Mouse (Mus musculus) splenic B cell, adult 2 months (primary cell): Measurements from ENCODE around the gene Zbtb22.
"Not testable (repeated sequence)": the region's sequence is repeated elsewhere in the genome, so short reads cannot be mapped to it uniquely, and the experiment has no call there.

ENCODE experiments used
- DNase-seq: peaks from one replicate; pipeline ENCODE4 v3.0.0-alpha.2; 2011; ENCODE audit warnings: low read depth, low spot score
- H3K27me3 ChIP-seq: 2 replicates; pipeline ENCODE4 v1.6.1; 2012; ENCODE audit warnings: mild to moderate bottlenecking, low read length, moderate library complexity, mixed read lengths; ENCODE audit not compliant: control insufficient read depth, poor library complexity, insufficient read depth, severe bottlenecking
- H3K36me3 ChIP-seq: 2 replicates; pipeline ENCODE4 v1.6.1; 2012; ENCODE audit warnings: mild to moderate bottlenecking, low read length, moderate library complexity, mixed read lengths; ENCODE audit not compliant: control insufficient read depth, poor library complexity, insufficient read depth, severe bottlenecking

Zbtb22 gene

GRCm38 (mm10) chr17:33915671-33916250, at the start of gene Zbtb22, which contains the start of gene Tapbp:
TSS of gene Zbtb22 (plus strand) at chr17:33915904.
TSS of gene Tapbp (plus strand) at chr17:33915899.
- Histone ChIP-seq H3K36me3 (peaks cover 14% of the 10 kb centered on the region), H3K27me3 (no peaks in the 10 kb centered on the region)
- DNase-seq = peak; percentile 97

GRCm38 (mm10) chr17:33873537-33873936, 42.2 kb upstream of the Zbtb22 start, which contains the start of gene Gm7029:
TSS of gene Gm7029 (plus strand) at chr17:33873837.
- H3K27me3 ChIP-seq, H3K36me3 ChIP-seq, DNase-seq: not testable (repeated sequence)

GRCm38 (mm10) chr17:33874411-33874810, 41.3 kb upstream of the Zbtb22 start:
- no peak for DNase-seq
- Histone ChIP-seq H3K27me3 (no peaks in the 10 kb centered on the region), H3K36me3 (no peaks in the 10 kb centered on the region)

GRCm38 (mm10) chr17:33875797-33876196, 39.9 kb upstream of the Zbtb22 start:
- peak; percentile 21 for DNase-seq
- not testable (repeated sequence) for H3K36me3 ChIP-seq, H3K27me3 ChIP-seq

GRCm38 (mm10) chr17:33884320-33884719, 31.4 kb upstream of the Zbtb22 start:
- not testable (repeated sequence) for DNase-seq, H3K36me3 ChIP-seq, H3K27me3 ChIP-seq

GRCm38 (mm10) chr17:33887802-33888201, 27.9 kb upstream of the Zbtb22 start:
- H3K36me3 ChIP-seq, DNase-seq: not testable (repeated sequence)

GRCm38 (mm10) chr17:33888230-33888629, 27.5 kb upstream of the Zbtb22 start:
- not testable (repeated sequence) for H3K27me3 ChIP-seq, DNase-seq, H3K36me3 ChIP-seq

More at GRCm38 (mm10) chr17:33887802-33888201, 27.9 kb upstream of the Zbtb22 start:
- not testable (repeated sequence) for H3K27me3 ChIP-seq

GRCm38 (mm10) chr17:33889941-33890532, 25.7 kb upstream of the Zbtb22 start:
- not testable (repeated sequence) for H3K36me3 ChIP-seq, DNase-seq, H3K27me3 ChIP-seq

- peak; percentile 100 for DNase-seq
- Histone ChIP-seq H3K36me3 (no peaks in the 10 kb centered on the region), H3K27me3 (no peaks in the 10 kb centered on the region)
Measured at GRCm38 (mm10) chr17:33890533-33891059, 25.1 kb upstream of the Zbtb22 start, which contains the start of gene Kifc1. TSS of gene Kifc1 (minus strand) at chr17:33890661.

GRCm38 (mm10) chr17:33891357-33891756, 24.3 kb upstream of the Zbtb22 start:
- H3K27me3 ChIP-seq = no peaks in the 10 kb centered on the region
- H3K36me3 ChIP-seq = no peaks in the 10 kb centered on the region
- DNase-seq = no peak

GRCm38 (mm10) chr17:33891892-33892291, 23.8 kb upstream of the Zbtb22 start:
- not testable (repeated sequence) for DNase-seq, H3K36me3 ChIP-seq, H3K27me3 ChIP-seq

- Histone ChIP-seq H3K27me3 (no peaks in the 10 kb centered on the region), H3K36me3 (no peaks in the 10 kb centered on the region)
- DNase-seq = no peak
Measured at GRCm38 (mm10) chr17:33892429-33892828, 23.3 kb upstream of the Zbtb22 start.

GRCm38 (mm10) chr17:33893011-33893410, 22.7 kb upstream of the Zbtb22 start:
- not testable (repeated sequence) for H3K27me3 ChIP-seq, DNase-seq, H3K36me3 ChIP-seq

GRCm38 (mm10) chr17:33897114-33897794, 18.4 kb upstream of the Zbtb22 start:
- DNase-seq = peak; percentile 90
- Histone ChIP-seq H3K36me3 (no peaks in the 10 kb centered on the region), H3K27me3 (no peaks in the 10 kb centered on the region)

GRCm38 (mm10) chr17:33898193-33898592, 17.5 kb upstream of the Zbtb22 start:
- not testable (repeated sequence) for DNase-seq, H3K36me3 ChIP-seq, H3K27me3 ChIP-seq
